Mouse (Mus musculus): Measurements from ENCODE around the gene Gm28635.
"Not testable (repeated sequence)": the region's sequence is repeated elsewhere in the genome, so short reads cannot be mapped to it uniquely, and the experiment has no call there.

Gene Gm28635

GRCm38 (mm10) chr2:84688080-84688844 is 10.4 kb upstream of the Gm28635 start:
- no peak for DNase-seq (ENCODE audit: low read depth, low spot score)

- no peak for DNase-seq (ENCODE audit: low read depth, low spot score)
Measured at GRCm38 (mm10) chr2:84682605-84683183, 4.9 kb upstream of the Gm28635 start.

GRCm38 (mm10) chr2:84679016-84679415 is 1.2 kb upstream of the Gm28635 start, which contains the start of gene Tmx2:
Tmx2 (minus strand) TSS chr2:84679140.
- peak; percentile 14 for DNase-seq (ENCODE audit: low read depth, low spot score)

GRCm38 (mm10) chr2:84677270-84677967 is 422 bp downstream of the Gm28635 start:
- DNase-seq (ENCODE audit: low read depth, low spot score), result no peak

GRCm38 (mm10) chr2:84671535-84671934 is 6.3 kb downstream of the Gm28635 start:
- DNase-seq (ENCODE audit: low read depth, low spot score), result not testable (repeated sequence)

- peak; percentile 91 for DNase-seq (ENCODE audit: low read depth, low spot score)
Measured at GRCm38 (mm10) chr2:84670569-84670933, 7.3 kb downstream of the Gm28635 start, which contains the start of gene Selenoh. Selenoh (minus strand) TSS chr2:84670770.

- no peak for DNase-seq (ENCODE audit: low read depth, low spot score)
Measured at GRCm38 (mm10) chr2:84669828-84670568, 7.8 kb downstream of the Gm28635 start.

GRCm38 (mm10) chr2:84666081-84666480 is 11.8 kb downstream of the Gm28635 start:
- no peak for DNase-seq (ENCODE audit: low read depth, low spot score)

- DNase-seq (ENCODE audit: low read depth, low spot score), result peak; percentile 56
Measured at GRCm38 (mm10) chr2:84662866-84663265, 15.0 kb downstream of the Gm28635 start.

GRCm38 (mm10) chr2:84660253-84660652 is 17.6 kb downstream of the Gm28635 start:
- peak; percentile 67 for DNase-seq (ENCODE audit: low read depth, low spot score)

GRCm38 (mm10) chr2:84658806-84659205 is 19.0 kb downstream of the Gm28635 start, which contains the start of gene Btbd18:
Btbd18 (plus strand) TSS chr2:84659079.
- DNase-seq (ENCODE audit: low read depth, low spot score), result no peak

GRCm38 (mm10) chr2:84655864-84656263 is 22.0 kb downstream of the Gm28635 start:
- DNase-seq (ENCODE audit: low read depth, low spot score), result no peak

GRCm38 (mm10) chr2:84653354-84653753 is 24.5 kb downstream of the Gm28635 start:
- no peak for DNase-seq (ENCODE audit: low read depth, low spot score)

- DNase-seq (ENCODE audit: low read depth, low spot score), result no peak
Measured at GRCm38 (mm10) chr2:84650464-84651195, 27.2 kb downstream of the Gm28635 start, which contains the start of gene Ctnnd1. Ctnnd1 (minus strand) TSS chr2:84650765.

- DNase-seq (ENCODE audit: low read depth, low spot score), result no peak
Measured at GRCm38 (mm10) chr2:84649674-84650073, 28.2 kb downstream of the Gm28635 start.

GRCm38 (mm10) chr2:84648369-84648768 is 29.5 kb downstream of the Gm28635 start:
- no peak for DNase-seq (ENCODE audit: low read depth, low spot score)

- no peak for DNase-seq (ENCODE audit: low read depth, low spot score)
Measured at GRCm38 (mm10) chr2:84647051-84647568, 30.7 kb downstream of the Gm28635 start.

- no peak for DNase-seq (ENCODE audit: low read depth, low spot score)
Measured at GRCm38 (mm10) chr2:84646138-84646537, 31.7 kb downstream of the Gm28635 start.

- DNase-seq (ENCODE audit: low read depth, low spot score), result no peak
Measured at GRCm38 (mm10) chr2:84640833-84641232, 37.0 kb downstream of the Gm28635 start.

GRCm38 (mm10) chr2:84638428-84639220 is 39.2 kb downstream of the Gm28635 start:
- DNase-seq (ENCODE audit: low read depth, low spot score), result no peak
